Mouse (Mus musculus): ENCODE results near the gene Pck2.

DNA sequence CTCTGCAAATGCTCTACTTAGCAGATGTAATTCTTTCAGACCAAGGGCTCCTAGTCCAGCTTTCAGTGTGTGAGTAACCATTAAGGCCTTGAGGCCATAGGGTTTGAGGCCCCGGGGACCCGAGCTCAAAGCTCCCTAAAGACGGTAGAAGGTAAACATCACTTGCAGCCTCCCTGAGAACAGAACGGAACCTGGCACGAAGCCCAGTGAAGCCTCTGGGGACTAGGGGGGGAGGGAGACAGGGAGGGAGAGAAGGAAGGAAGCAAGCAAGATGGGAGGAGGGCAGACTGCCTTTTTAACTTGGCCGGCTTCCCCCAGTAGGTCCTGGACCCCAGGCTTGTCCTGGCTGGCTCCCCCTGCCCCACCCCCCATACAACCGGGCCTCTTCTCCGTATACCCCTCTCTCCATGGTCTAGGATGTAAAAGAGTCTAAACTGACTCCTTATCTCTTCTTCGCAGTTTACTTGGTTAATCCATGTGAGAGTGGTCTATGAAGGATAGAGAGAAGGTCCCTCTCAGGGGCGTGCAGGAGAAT, 788 bp downstream of the Pck2 start:
- TF ChIP-seq CTCF (IDR thresholded peaks at IDR 0.05; ENCODE audit: low read depth, low read length) (no peak), POLR2A (IDR thresholded peaks at IDR 0.05; ENCODE audit: borderline replicate concordance, low read depth, low read length) (no peak)

All from bone marrow macrophage, adult 2 months (primary cell).